Mouse (Mus musculus) heart, embryonic 11.5 days (tissue): Measurements from ENCODE around the gene Ankrd6. TPM values are rescaled to one million over a fixed set of nuclear protein-coding genes. Genes with fewer than 3 reads are reported as not detected.

Experiments used
- ATAC-seq: fragments of 200-750 bp; cut with Nextera tagmentation; replicated peaks from 2 replicates; pipeline ENCODE4 v1.8.0; 2017; ENCODE audit warnings: moderate library complexity; ENCODE audit not compliant: insufficient number of reproducible peaks, low FRiP score, low TSS enrichment
- H3K27ac ChIP-seq: fragments of 300-500 bp; sonication (generic); 2 replicates; pipeline ENCODE4 v1.5.1; 2014; ENCODE audit warnings: mild to moderate bottlenecking, low read depth, low read length
- H3K27me3 ChIP-seq: fragments of 300-500 bp; sonication (generic); 2 replicates; pipeline ENCODE4 v1.6.1; 2014; ENCODE audit warnings: mild to moderate bottlenecking, low read length, mixed read lengths; ENCODE audit not compliant: control insufficient read depth, insufficient read depth
- H3K36me3 ChIP-seq: fragments of 300-500 bp; sonication (generic); 2 replicates; pipeline ENCODE4 v1.6.1; 2014; ENCODE audit warnings: mild to moderate bottlenecking, low read length, moderate library complexity, mixed read lengths; ENCODE audit not compliant: control insufficient read depth, insufficient read depth
- H3K4me1 ChIP-seq: fragments of 300-500 bp; sonication (generic); 2 replicates; pipeline ENCODE4 v1.6.1; 2014; ENCODE audit warnings: low read length; ENCODE audit not compliant: control insufficient read depth, insufficient read depth
- H3K4me2 ChIP-seq: fragments of 300-500 bp; sonication (generic); 2 replicates; pipeline ENCODE4 v1.6.1; 2014; ENCODE audit warnings: mild to moderate bottlenecking, moderate library complexity
- H3K4me3 ChIP-seq: fragments of 300-500 bp; sonication (generic); 2 replicates; pipeline ENCODE4 v1.5.1; 2014; ENCODE audit warnings: low read depth, low read length
- H3K9ac ChIP-seq: fragments of 300-500 bp; sonication (generic); 2 replicates; pipeline ENCODE4 v1.6.1; 2014; ENCODE audit warnings: mild to moderate bottlenecking, low read depth, low read length, moderate library complexity
- H3K9me3 ChIP-seq: fragments of 300-500 bp; sonication (generic); replicated peaks from 2 replicates; pipeline ENCODE4 v1.6.1; 2016; ENCODE audit warnings: low read length; ENCODE audit not compliant: control insufficient read depth
- WGBS: fragments of 180-500 bp; shearing (Covaris S2); extraction: QIAGEN DNeasy Blood & Tissue Kit; methylation state at CpG from one replicate; pipeline ENCODE4 v1.1.7; 2014; ENCODE audit not compliant: insufficient replicate concordance; 5-methylcytosine and 5-hydroxymethylcytosine counted together
- polyA plus RNA-seq: library from polyadenylated mRNA; unstranded; fragments of >200 nt; fragmentation: Nextera tagmentation; extraction: Ambion mirVana; gene quantifications from 2 replicates; pipeline ENCODE4 v1.2.1, GENCODE M21; 2014

Ankrd6 gene
- polyA plus RNA-seq = 5.4 and 7.1 TPM in 2 replicates

- peak within 1 kb of the TSS; percentile 73 for H3K9ac ChIP-seq
- H3K9me3 ChIP-seq = no peaks in the 10 kb centered on the region
- under 1% methylated on average over 58 of the region's 66 CpGs for WGBS
- H3K27me3 ChIP-seq = peaks cover 5% of the 10 kb centered on the region; the same call in 1 of the 2 replicates
- peak within 1 kb of the TSS; percentile 70 for H3K4me3 ChIP-seq
- peak within 1 kb of the TSS; percentile 88 for H3K4me2 ChIP-seq
- H3K36me3 ChIP-seq = no peaks in the 10 kb centered on the region
- peak; percentile 92 for ATAC-seq
- H3K27ac ChIP-seq = no peak within 1 kb of the TSS
- peaks cover 6% of the 10 kb centered on the region for H3K4me1 ChIP-seq
Measured at GRCm38 (mm10) chr4:32950356-32951034, at the start of gene Ankrd6. Gene Ankrd6 (minus strand): TSS chr4:32950841.

- WGBS = 93% methylated on average over 8 of the region's 8 CpGs
- Histone ChIP-seq H3K9ac (no peak overlapping the region), H3K27me3 (no peaks in the 10 kb centered on the region), H3K4me1 (no peaks in the 10 kb centered on the region), H3K4me2 (no peak overlapping the region), H3K9me3 (no peaks in the 10 kb centered on the region), H3K27ac (no peak overlapping the region), H3K4me3 (no peak overlapping the region), H3K36me3 (no peaks in the 10 kb centered on the region)
- ATAC-seq = no peak
Measured at GRCm38 (mm10) chr4:32998996-32999395, 48.4 kb upstream of the Ankrd6 start.

GRCm38 (mm10) chr4:32997571-32997970, 46.9 kb upstream of the Ankrd6 start:
- Histone ChIP-seq H3K9me3 (no peaks in the 10 kb centered on the region), H3K4me2 (no peak overlapping the region), H3K4me1 (no peaks in the 10 kb centered on the region), H3K4me3 (no peak overlapping the region), H3K27ac (no peak overlapping the region), H3K9ac (no peak overlapping the region), H3K36me3 (no peaks in the 10 kb centered on the region), H3K27me3 (no peaks in the 10 kb centered on the region)
- no peak for ATAC-seq
- 87% methylated on average over 5 of the region's 5 CpGs for WGBS

- Histone ChIP-seq H3K4me3 (no peak overlapping the region), H3K36me3 (no peaks in the 10 kb centered on the region), H3K9me3 (no peaks in the 10 kb centered on the region), H3K27me3 (no peaks in the 10 kb centered on the region), H3K4me1 (0 out of 2 replicates have a peak, but pooled peaks cover 3% of the 10 kb centered on the region), H3K4me2 (no peak overlapping the region), H3K27ac (no peak overlapping the region), H3K9ac (no peak overlapping the region)
- no peak for ATAC-seq
- 86% methylated on average over 5 of the region's 5 CpGs for WGBS
Measured at GRCm38 (mm10) chr4:32996083-32996482, 45.4 kb upstream of the Ankrd6 start.

- WGBS = 76% methylated on average over 3 of the region's 3 CpGs
- Histone ChIP-seq H3K4me1 (0 out of 2 replicates have a peak, but pooled peaks cover 3% of the 10 kb centered on the region), H3K4me2 (no peak overlapping the region), H3K4me3 (no peak overlapping the region), H3K9me3 (no peaks in the 10 kb centered on the region), H3K27me3 (no peaks in the 10 kb centered on the region), H3K36me3 (no peaks in the 10 kb centered on the region), H3K27ac (no peak overlapping the region), H3K9ac (no peak overlapping the region)
- no peak for ATAC-seq
Measured at GRCm38 (mm10) chr4:32994168-32994567, 43.5 kb upstream of the Ankrd6 start.

GRCm38 (mm10) chr4:32989346-32989745, 38.7 kb upstream of the Ankrd6 start:
- Histone ChIP-seq H3K4me3 (no peak overlapping the region), H3K4me1 (peaks cover 26% of the 10 kb centered on the region), H3K9ac (no peak overlapping the region), H3K4me2 (no peak overlapping the region), H3K9me3 (no peaks in the 10 kb centered on the region), H3K27me3 (no peaks in the 10 kb centered on the region), H3K27ac (no peak overlapping the region), H3K36me3 (no peaks in the 10 kb centered on the region)
- no peak for ATAC-seq
- 79% methylated on average over 2 of the region's 2 CpGs for WGBS

- Histone ChIP-seq H3K36me3 (no peaks in the 10 kb centered on the region), H3K4me2 (no peak overlapping the region), H3K9ac (no peak overlapping the region), H3K4me3 (no peak overlapping the region), H3K27ac (no peak overlapping the region), H3K27me3 (no peaks in the 10 kb centered on the region), H3K9me3 (no peaks in the 10 kb centered on the region), H3K4me1 (peaks cover 26% of the 10 kb centered on the region)
- WGBS = 40% methylated on average over 3 of the region's 3 CpGs
- ATAC-seq = no peak
Measured at GRCm38 (mm10) chr4:32987006-32987405, 36.4 kb upstream of the Ankrd6 start.

GRCm38 (mm10) chr4:32985684-32986083, 35.0 kb upstream of the Ankrd6 start:
- peak; percentile 62; the same call in 1 of the 2 replicates for ATAC-seq
- Histone ChIP-seq H3K9ac (no peak overlapping the region), H3K4me2 (peak overlapping the region; percentile 72), H3K4me1 (peaks cover 31% of the 10 kb centered on the region), H3K27ac (peak overlapping the region; percentile 88), H3K27me3 (no peaks in the 10 kb centered on the region), H3K36me3 (no peaks in the 10 kb centered on the region), H3K9me3 (no peaks in the 10 kb centered on the region), H3K4me3 (0 out of 2 replicates have a peak overlapping the region, but pooled peaks have one; percentile 3)
- WGBS = 0% methylated on average over 3 of the region's 3 CpGs
